ENCODE assay signal across 28 mouse cellular contexts in the genomic region with DNA sequence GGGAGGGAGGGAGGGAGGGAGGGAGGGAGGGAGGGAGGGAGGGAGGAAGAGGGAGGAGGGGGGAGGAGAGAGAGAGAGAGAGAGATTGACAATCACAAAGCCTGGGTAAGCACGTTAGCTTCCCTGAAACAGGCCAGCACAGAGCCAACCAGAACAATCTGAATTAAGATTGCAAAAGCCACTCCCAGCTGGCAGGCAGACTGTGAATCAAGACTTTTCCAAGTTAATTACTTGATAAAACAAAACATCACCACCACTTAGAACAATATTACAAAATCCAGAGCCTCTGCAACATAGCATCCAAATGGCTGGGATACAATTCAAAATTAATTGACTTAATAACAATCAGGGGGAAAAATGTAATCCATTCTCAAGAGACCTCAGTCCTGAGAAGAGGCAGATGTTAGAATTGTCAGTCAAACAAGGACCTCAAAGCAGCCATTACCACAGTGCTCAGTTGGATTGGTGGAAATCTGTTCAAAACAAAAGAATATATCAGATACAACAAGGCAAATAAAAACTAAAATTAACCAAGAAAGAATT.
DNase-seq lines count a peak whose midpoint lies in the region; ATAC-seq and TF ChIP-seq lines count a peak whose summit lies in the region.
"Had no signal": no experiment of that assay in that cellular context is flagged by ENCODE, and none has a peak within 500 bp of the region (broad histone marks: within the 10 kb centered on the region; RNA-seq: fewer than 3 reads in every experiment).

No protein-coding gene starts in this region.

- intact Hi-C loops in heart, postnatal 10 days (cut with DNase I) = no loop called here

- no peak for TF ChIP-seq POLR2A in lung, adult 2 months (IDR thresholded peaks at IDR 0.05; ENCODE audit: borderline replicate concordance, extremely low read depth, low read depth, low read length)

- peak; percentile 11 to 16 for DNase-seq in heart, postnatal 10 days
- no peak for DNase-seq in lung, adult 2 months
- peak; percentile 59 for DNase-seq in lung, postnatal 10 days
- no peak for DNase-seq in right cerebral cortex, adult 18-20 months
- DNase-seq in thymus, postnatal 36 days = no peak
- DNase-seq: adrenal gland, postnatal 10 days; B cell, adult 2 months; cerebellum, adult 11-12 months; cerebellum, postnatal 10 days; gastrocnemius, postnatal 10 days; kidney, adult 2 months; layer of hippocampus, adult 9-11 months; liver, embryonic 13.5 days; lung, embryonic 14.5 days; retina, postnatal 1 day; right cerebral cortex, postnatal 25 days; thymus, postnatal 14 days had no signal

- H3K27me3 ChIP-seq in heart, embryonic 12.5 days (replicated peaks) = no peaks in the 10 kb centered on the region
- H3K27me3 ChIP-seq in lung, embryonic 16.5 days (ENCODE audit: control insufficient read depth, insufficient read depth, low read depth, low read length) = no peaks in the 10 kb centered on the region
- H3K27me3 ChIP-seq: embryonic facial prominence, embryonic 15.5 days; forebrain, embryonic 13.5 days; limb, embryonic 15.5 days; liver, embryonic 13.5 days; midbrain, embryonic 15.5 days; neural tube, embryonic 15.5 days; stomach, embryonic 15.5 days had no signal

- 0 out of 2 replicates have a peak, but pooled peaks cover 6% of the 10 kb centered on the region for H3K9me3 ChIP-seq in heart, embryonic 12.5 days (replicated peaks)
- no peaks in the 10 kb centered on the region for H3K9me3 ChIP-seq in lung, embryonic 16.5 days (ENCODE audit: control insufficient read depth, low read length)
- H3K9me3 ChIP-seq: embryonic facial prominence, embryonic 15.5 days; forebrain, embryonic 13.5 days; limb, embryonic 10.5 days; limb, embryonic 15.5 days; liver, embryonic 13.5 days; midbrain, embryonic 15.5 days; neural tube, embryonic 15.5 days; stomach, embryonic 15.5 days had no signal

- TF ChIP-seq CTCF in lung, adult 2 months (IDR thresholded peaks at IDR 0.05; ENCODE audit: insufficient read depth, low read length) = no peak

- no peak overlapping the region for H3K4me3 ChIP-seq in heart, embryonic 12.5 days
- H3K4me3 ChIP-seq in lung, embryonic 16.5 days (ENCODE audit: low read length) = no peak overlapping the region
- no peak overlapping the region for H3K4me3 ChIP-seq in lung, adult 2 months (replicated peaks; ENCODE audit: extremely low read depth, low read depth, low read length)
- H3K4me3 ChIP-seq: embryonic facial prominence, embryonic 15.5 days; forebrain, embryonic 13.5 days; limb, embryonic 10.5 days; limb, embryonic 15.5 days; liver, embryonic 13.5 days; midbrain, embryonic 10.5 days; midbrain, embryonic 15.5 days; neural tube, embryonic 15.5 days; stomach, embryonic 15.5 days had no signal

- no peak overlapping the region for H3K4me2 ChIP-seq in heart, embryonic 12.5 days
- no peak overlapping the region for H3K4me2 ChIP-seq in lung, embryonic 16.5 days (ENCODE audit: low read depth, low read length)
- H3K4me2 ChIP-seq: embryonic facial prominence, embryonic 15.5 days; forebrain, embryonic 13.5 days; hindbrain, embryonic 14.5 days; limb, embryonic 15.5 days; liver, embryonic 13.5 days; lung, embryonic 14.5 days; midbrain, embryonic 15.5 days; neural tube, embryonic 15.5 days; stomach, embryonic 15.5 days had no signal

- H3K27ac ChIP-seq in heart, embryonic 12.5 days (ENCODE audit: poor library complexity, severe bottlenecking) = no peak overlapping the region
- H3K27ac ChIP-seq in lung, embryonic 16.5 days (ENCODE audit: low read length) = no peak overlapping the region
- H3K27ac ChIP-seq: embryonic facial prominence, embryonic 15.5 days; forebrain, embryonic 13.5 days; hindbrain, embryonic 14.5 days; limb, embryonic 10.5 days; limb, embryonic 15.5 days; liver, embryonic 13.5 days; midbrain, embryonic 10.5 days; midbrain, embryonic 15.5 days; neural tube, embryonic 15.5 days; stomach, embryonic 15.5 days had no signal

- WGBS in heart, embryonic 12.5 days = 12% methylated on average over 1 of the region's 1 CpGs
- 13% methylated on average over 1 of the region's 1 CpGs for WGBS in lung, embryonic 16.5 days
- WGBS in lung, adult 2 months = 29% methylated on average over 1 of the region's 1 CpGs

- no peaks in the 10 kb centered on the region for H3K36me3 ChIP-seq in heart, embryonic 12.5 days
- no peaks in the 10 kb centered on the region for H3K36me3 ChIP-seq in lung, embryonic 16.5 days (ENCODE audit: control insufficient read depth, insufficient read depth, low read length)
- H3K36me3 ChIP-seq: embryonic facial prominence, embryonic 15.5 days; limb, embryonic 10.5 days; limb, embryonic 15.5 days; liver, embryonic 13.5 days; midbrain, embryonic 10.5 days; midbrain, embryonic 15.5 days; neural tube, embryonic 15.5 days; stomach, embryonic 15.5 days had no signal

- no peaks in the 10 kb centered on the region for H3K4me1 ChIP-seq in heart, embryonic 12.5 days (replicated peaks)
- no peaks in the 10 kb centered on the region for H3K4me1 ChIP-seq in lung, embryonic 16.5 days (replicated peaks; ENCODE audit: control insufficient read depth, insufficient read depth, low read length)
- no peaks in the 10 kb centered on the region for H3K4me1 ChIP-seq in lung, adult 2 months (ENCODE audit: control insufficient read depth, insufficient read depth, low read length)
- H3K4me1 ChIP-seq: embryonic facial prominence, embryonic 15.5 days; forebrain, embryonic 13.5 days; limb, embryonic 10.5 days; limb, embryonic 15.5 days; liver, embryonic 13.5 days; midbrain, embryonic 10.5 days; midbrain, embryonic 15.5 days; neural tube, embryonic 15.5 days; stomach, embryonic 15.5 days had no signal

- no peak for ATAC-seq in heart, embryonic 12.5 days (ENCODE audit: insufficient number of reproducible peaks, low FRiP score)
- ATAC-seq in lung, embryonic 16.5 days (ENCODE audit: low read depth) = peak; percentile 64; the same call in 1 of the 2 replicates
- ATAC-seq: forebrain, embryonic 13.5 days; midbrain, embryonic 15.5 days had no signal

- H3K9ac ChIP-seq in heart, embryonic 12.5 days = no peak overlapping the region
- H3K9ac ChIP-seq in lung, embryonic 16.5 days (ENCODE audit: low read length) = no peak overlapping the region
- H3K9ac ChIP-seq: embryonic facial prominence, embryonic 15.5 days; forebrain, embryonic 13.5 days; hindbrain, embryonic 14.5 days; limb, embryonic 15.5 days; liver, embryonic 13.5 days; lung, embryonic 14.5 days; midbrain, embryonic 15.5 days; neural tube, embryonic 15.5 days; stomach, embryonic 15.5 days had no signal

Comparison
In these comparisons a context has a peak if more than half of its experiments do, and no peak if none do; other contexts are left out.
1. DNase-seq: peak in heart, postnatal 10 days (2 of 2) and lung, postnatal 10 days (single experiment); none in lung, adult 2 months (single experiment), right cerebral cortex, adult 18-20 months (single experiment) and thymus, postnatal 36 days (0 of 2).